Mouse (Mus musculus): ENCODE results near the gene Csf3. TPM values are rescaled to one million over a fixed set of nuclear protein-coding genes. Genes with fewer than 3 reads are reported as not detected.
"Not testable (repeated sequence)": the region's sequence is repeated elsewhere in the genome, so short reads cannot be mapped to it uniquely, and the experiment has no call there.

Gene Csf3
- polyA plus RNA-seq (2015; fragmentation: Nextera tagmentation; extraction: Ambion mirVana), result not detected in 2 replicates

GRCm38 (mm10) chr11:98701213-98701670 is at the start of gene Csf3:
TSS of gene Csf3 (plus strand) at chr11:98701263.
- no peak within 1 kb of the TSS for H3K9ac ChIP-seq
- H3K36me3 ChIP-seq, result peaks cover 26% of the 10 kb centered on the region
- no peaks in the 10 kb centered on the region for H3K27me3 ChIP-seq
- H3K27ac ChIP-seq, result no peak within 1 kb of the TSS
- DNase-seq, result no peak
- H3K4me1 ChIP-seq (replicated peaks), result 0 out of 2 replicates have a peak, but pooled peaks cover 7% of the 10 kb centered on the region
- H3K4me2 ChIP-seq, result no peak within 1 kb of the TSS
- H3K4me3 ChIP-seq (replicated peaks), result no peak within 1 kb of the TSS
- no peak for ATAC-seq (ENCODE audit: low read depth)
- WGBS (ENCODE audit: insufficient replicate concordance), result 52% methylated on average over 10 of the region's 10 CpGs
- no peaks in the 10 kb centered on the region for H3K9me3 ChIP-seq (replicated peaks)

- H3K4me2 ChIP-seq; H3K9me3 ChIP-seq (replicated peaks); H3K4me1 ChIP-seq (replicated peaks); H3K36me3 ChIP-seq; H3K9ac ChIP-seq; H3K4me3 ChIP-seq (replicated peaks); H3K27ac ChIP-seq: not testable (repeated sequence)
- peaks cover 19% of the 10 kb centered on the region; the same call in 1 of the 2 replicates for H3K27me3 ChIP-seq
- 9% methylated on average over 7 of the region's 7 CpGs for WGBS (ENCODE audit: insufficient replicate concordance)
- DNase-seq (peak; percentile 37), ATAC-seq (ENCODE audit: low read depth) (peak; percentile 47; the same call in 1 of the 2 replicates)
These were observed 46.0 kb upstream of the Csf3 start for GRCm38 (mm10) chr11:98655076-98655475.

- Histone ChIP-seq H3K27ac (no peak overlapping the region), H3K4me3 (replicated peaks) (no peak overlapping the region), H3K27me3 (peaks cover 31% of the 10 kb centered on the region; the same call in 1 of the 2 replicates), H3K4me1 (replicated peaks) (peaks cover 3% of the 10 kb centered on the region; the same call in 1 of the 2 replicates), H3K36me3 (no peaks in the 10 kb centered on the region), H3K9ac (no peak overlapping the region), H3K4me2 (no peak overlapping the region), H3K9me3 (replicated peaks) (no peaks in the 10 kb centered on the region)
- ATAC-seq (ENCODE audit: low read depth) (no peak), DNase-seq (peak; percentile 24)
- WGBS (ENCODE audit: insufficient replicate concordance), result 10% methylated on average over 6 of the region's 6 CpGs
These were observed 40.5 kb upstream of the Csf3 start for GRCm38 (mm10) chr11:98660517-98660916.

- H3K9me3 ChIP-seq (replicated peaks), result no peaks in the 10 kb centered on the region
- no peak within 1 kb of the TSS for H3K4me2 ChIP-seq
- 19% methylated on average over 4 of the region's 4 CpGs for WGBS (ENCODE audit: insufficient replicate concordance)
- H3K9ac ChIP-seq, result no peak within 1 kb of the TSS
- no peak for ATAC-seq (ENCODE audit: low read depth)
- H3K4me3 ChIP-seq (replicated peaks), result no peak within 1 kb of the TSS
- peaks cover 3% of the 10 kb centered on the region; the same call in 1 of the 2 replicates for H3K4me1 ChIP-seq (replicated peaks)
- H3K27me3 ChIP-seq, result peaks cover 56% of the 10 kb centered on the region
- no peak within 1 kb of the TSS for H3K27ac ChIP-seq
- no peak for DNase-seq
- H3K36me3 ChIP-seq, result no peaks in the 10 kb centered on the region
These were observed 37.0 kb upstream of the Csf3 start, which contains the start of gene Gsdma for GRCm38 (mm10) chr11:98664091-98664490. TSS of gene Gsdma (plus strand) at chr11:98664351.

- Histone ChIP-seq H3K36me3 (no peaks in the 10 kb centered on the region), H3K27me3 (peaks cover 63% of the 10 kb centered on the region)
- WGBS (ENCODE audit: insufficient replicate concordance), result 34% methylated on average over 2 of the region's 2 CpGs
These were observed 32.1 kb upstream of the Csf3 start for GRCm38 (mm10) chr11:98668984-98669383.

GRCm38 (mm10) chr11:98671284-98671815 is 29.7 kb upstream of the Csf3 start:
- no peak overlapping the region for H3K9ac ChIP-seq
- no peak overlapping the region for H3K4me2 ChIP-seq
- H3K36me3 ChIP-seq, result no peaks in the 10 kb centered on the region
- H3K27ac ChIP-seq, result no peak overlapping the region
- no peak for DNase-seq
- no peaks in the 10 kb centered on the region for H3K9me3 ChIP-seq (replicated peaks)
- 30% methylated on average over 3 of the region's 3 CpGs for WGBS (ENCODE audit: insufficient replicate concordance)
- peaks cover 21% of the 10 kb centered on the region for H3K4me1 ChIP-seq (replicated peaks)
- ATAC-seq (ENCODE audit: low read depth), result peak; percentile 48; the same call in 1 of the 2 replicates
- H3K27me3 ChIP-seq, result peaks cover 50% of the 10 kb centered on the region
- H3K4me3 ChIP-seq (replicated peaks), result no peak overlapping the region

More at GRCm38 (mm10) chr11:98668984-98669383, 32.1 kb upstream of the Csf3 start:
- Histone ChIP-seq H3K4me2 (no peak overlapping the region), H3K4me1 (replicated peaks) (peaks cover 23% of the 10 kb centered on the region), H3K9ac (no peak overlapping the region), H3K27ac (no peak overlapping the region), H3K9me3 (replicated peaks) (no peaks in the 10 kb centered on the region), H3K4me3 (replicated peaks) (no peak overlapping the region)
- DNase-seq (no peak), ATAC-seq (ENCODE audit: low read depth) (no peak)

GRCm38 (mm10) chr11:98671857-98672256 is 29.2 kb upstream of the Csf3 start:
- Histone ChIP-seq H3K27me3 (peaks cover 45% of the 10 kb centered on the region), H3K27ac (0 out of 2 replicates have a peak overlapping the region, but pooled peaks have one; percentile 6), H3K36me3 (no peaks in the 10 kb centered on the region), H3K4me2 (no peak overlapping the region), H3K4me3 (replicated peaks) (no peak overlapping the region), H3K9me3 (replicated peaks) (no peaks in the 10 kb centered on the region), H3K9ac (peak overlapping the region; percentile 23; the same call in 1 of the 2 replicates), H3K4me1 (replicated peaks) (peaks cover 21% of the 10 kb centered on the region)
- ATAC-seq (ENCODE audit: low read depth) (peak; percentile 68), DNase-seq (peak; percentile 43)
- WGBS (ENCODE audit: insufficient replicate concordance), result 28% methylated on average over 5 of the region's 5 CpGs

- H3K4me3 ChIP-seq (replicated peaks), result no peak overlapping the region
- 32% methylated on average over 5 of the region's 5 CpGs for WGBS (ENCODE audit: insufficient replicate concordance)
- H3K4me1 ChIP-seq (replicated peaks), result peaks cover 21% of the 10 kb centered on the region
- peak overlapping the region; percentile 23; the same call in 1 of the 2 replicates for H3K9ac ChIP-seq
- no peaks in the 10 kb centered on the region for H3K9me3 ChIP-seq (replicated peaks)
- peaks cover 39% of the 10 kb centered on the region for H3K27me3 ChIP-seq
- DNase-seq (no peak), ATAC-seq (ENCODE audit: low read depth) (no peak)
- H3K36me3 ChIP-seq, result no peaks in the 10 kb centered on the region
- 0 out of 2 replicates have a peak overlapping the region, but pooled peaks have one; percentile 6 for H3K27ac ChIP-seq
- 0 out of 2 replicates have a peak overlapping the region, but pooled peaks have one; percentile 35 for H3K4me2 ChIP-seq
These were observed 28.6 kb upstream of the Csf3 start for GRCm38 (mm10) chr11:98672482-98672881.

- H3K27ac ChIP-seq; H3K9ac ChIP-seq; H3K9me3 ChIP-seq (replicated peaks); H3K4me3 ChIP-seq (replicated peaks); H3K36me3 ChIP-seq: not testable (repeated sequence)
- Histone ChIP-seq H3K4me2 (peak overlapping the region; percentile 35; the same call in 1 of the 2 replicates), H3K27me3 (peaks cover 33% of the 10 kb centered on the region), H3K4me1 (replicated peaks) (peaks cover 21% of the 10 kb centered on the region)
- ATAC-seq (ENCODE audit: low read depth) (peak; percentile 54), DNase-seq (peak; percentile 58)
- WGBS (ENCODE audit: insufficient replicate concordance), result 2% methylated on average over 6 of the region's 7 CpGs
These were observed 27.9 kb upstream of the Csf3 start for GRCm38 (mm10) chr11:98673136-98673535.

- Histone ChIP-seq H3K27ac (no peak overlapping the region), H3K9me3 (replicated peaks) (no peaks in the 10 kb centered on the region), H3K4me2 (no peak overlapping the region), H3K4me3 (replicated peaks) (no peak overlapping the region), H3K4me1 (replicated peaks) (peaks cover 21% of the 10 kb centered on the region), H3K9ac (no peak overlapping the region), H3K36me3 (no peaks in the 10 kb centered on the region), H3K27me3 (peaks cover 9% of the 10 kb centered on the region)
- no peak for DNase-seq
- ATAC-seq (ENCODE audit: low read depth), result no peak
- 29% methylated on average over 7 of the region's 7 CpGs for WGBS (ENCODE audit: insufficient replicate concordance)
These were observed 25.2 kb upstream of the Csf3 start for GRCm38 (mm10) chr11:98675829-98676363.

- 70% methylated on average over 1 of the region's 1 CpGs for WGBS (ENCODE audit: insufficient replicate concordance)
- Histone ChIP-seq H3K9me3 (replicated peaks) (no peaks in the 10 kb centered on the region), H3K27ac (no peak overlapping the region), H3K9ac (no peak overlapping the region), H3K4me1 (replicated peaks) (peaks cover 33% of the 10 kb centered on the region), H3K27me3 (no peaks in the 10 kb centered on the region), H3K36me3 (peaks cover 6% of the 10 kb centered on the region), H3K4me2 (no peak overlapping the region), H3K4me3 (replicated peaks) (no peak overlapping the region)
- DNase-seq (no peak), ATAC-seq (ENCODE audit: low read depth) (no peak)
These were observed 21.0 kb upstream of the Csf3 start for GRCm38 (mm10) chr11:98680023-98680422.

Measured in liver, embryonic 13.5 days (tissue).